Mouse (Mus musculus) erythroblast, embryonic 14.5 days (primary cell): Measurements from ENCODE around the gene Cdh6.

ENCODE experiments used
- GATA1 ChIP-seq: IDR thresholded peaks from 2 replicates; pipeline ENCODE4 v1.6.1; 2012; ENCODE audit warnings: low read length, inconsistent platforms, mixed read lengths
- TAL1 ChIP-seq: IDR thresholded peaks from 3 replicates; pipeline ENCODE4 v1.6.1; 2012; ENCODE audit warnings: low read length, inconsistent platforms, mixed read lengths

- TF ChIP-seq TAL1 (no peak), GATA1 (no peak)
Observed at GRCm38 (mm10) chr15:13171486-13172364, 1.8 kb downstream of the Cdh6 start.
